Mouse (Mus musculus) ZHBTc4 (cell line): ENCODE results near the gene Gp1ba.

Experiments used
- DNase-seq: peaks from one replicate; pipeline ENCODE4 v3.0.0-alpha.2; 2011; ENCODE audit warnings: low read depth, low spot score

The Gp1ba gene

GRCm38 (mm10) chr11:70628431-70628830 is 10.5 kb upstream of the Gp1ba start:
- no peak for DNase-seq

- peak; percentile 42 for DNase-seq
Observed at GRCm38 (mm10) chr11:70629557-70629956, 9.4 kb upstream of the Gp1ba start.

GRCm38 (mm10) chr11:70630129-70630528 is 8.8 kb upstream of the Gp1ba start:
- no peak for DNase-seq

GRCm38 (mm10) chr11:70635601-70636000 is 3.3 kb upstream of the Gp1ba start:
- DNase-seq, result no peak

GRCm38 (mm10) chr11:70637764-70638163 is 1.2 kb upstream of the Gp1ba start:
- DNase-seq, result no peak

- no peak for DNase-seq
Observed at GRCm38 (mm10) chr11:70638293-70638692, 629 bp upstream of the Gp1ba start.

DNA sequence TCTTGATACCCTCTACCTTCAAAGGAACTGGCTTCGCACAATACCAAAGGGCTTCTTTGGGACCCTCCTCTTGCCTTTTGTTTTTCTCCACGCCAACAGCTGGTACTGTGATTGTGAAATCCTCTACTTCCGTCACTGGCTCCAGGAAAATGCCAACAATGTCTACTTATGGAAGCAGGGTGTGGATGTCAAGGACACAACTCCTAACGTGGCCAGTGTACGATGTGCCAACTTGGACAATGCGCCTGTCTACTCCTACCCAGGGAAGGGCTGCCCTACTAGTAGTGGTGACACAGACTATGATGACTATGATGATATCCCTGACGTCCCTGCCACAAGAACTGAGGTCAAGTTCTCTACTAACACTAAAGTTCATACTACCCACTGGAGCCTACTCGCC is 1.1 kb downstream of the Gp1ba start:
- DNase-seq, result no peak

- DNase-seq, result no peak
Observed at GRCm38 (mm10) chr11:70641241-70641640, 2.3 kb downstream of the Gp1ba start.

GRCm38 (mm10) chr11:70643051-70643450 is 4.1 kb downstream of the Gp1ba start:
- DNase-seq, result no peak

DNA sequence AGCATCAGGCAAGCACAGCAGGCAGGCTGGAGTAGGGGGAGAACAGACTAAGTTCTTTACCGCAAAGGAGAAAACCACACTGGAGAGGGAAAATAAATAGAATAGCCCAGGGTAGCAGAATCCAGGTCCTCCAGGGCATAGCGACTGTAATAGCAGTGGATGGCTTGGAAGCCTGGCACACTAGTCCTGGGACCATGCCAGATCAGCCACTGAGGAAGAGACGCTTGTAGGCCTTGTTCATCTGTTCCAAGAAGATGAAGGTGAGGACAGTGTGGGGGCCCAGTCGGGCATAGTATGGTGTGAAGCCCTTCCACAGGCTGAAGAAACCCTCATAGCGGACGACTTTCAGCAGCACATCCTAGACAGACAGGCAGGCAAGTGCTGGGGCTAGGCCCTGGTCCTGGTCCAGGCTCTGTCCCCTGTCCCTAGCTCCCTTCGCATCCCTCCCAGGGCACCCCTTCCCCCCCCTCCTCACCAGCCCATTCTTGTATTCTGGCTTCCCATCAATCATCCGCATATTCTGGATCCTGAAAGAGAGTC is 5.7 kb downstream of the Gp1ba start:
- no peak for DNase-seq

- no peak for DNase-seq
Observed at GRCm38 (mm10) chr11:70645461-70646258, 6.7 kb downstream of the Gp1ba start.

DNA sequence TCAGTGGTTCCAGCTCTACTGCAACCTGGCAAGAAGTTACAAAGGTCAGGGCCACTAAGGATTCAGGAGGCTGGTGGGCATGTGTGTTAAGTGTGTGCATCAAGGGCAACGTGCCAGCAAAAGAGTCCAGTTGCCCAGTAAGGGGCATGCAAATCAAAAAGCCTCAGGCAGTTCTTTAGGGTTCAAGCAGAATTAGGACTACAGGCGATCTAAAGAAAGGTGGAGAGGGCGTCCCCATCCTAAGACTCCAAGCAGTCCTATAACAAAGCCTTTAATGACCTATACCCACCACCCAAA is 7.3 kb downstream of the Gp1ba start:
- no peak for DNase-seq

- peak; percentile 100 for DNase-seq
Observed at GRCm38 (mm10) chr11:70646691-70647650, 8.0 kb downstream of the Gp1ba start, which contains the start of the genes Rnf167 and Slc25a11. Gene Rnf167, plus strand, starts transcription at chr11:70647235. Gene Slc25a11, minus strand, starts transcription at chr11:70647479.

DNA sequence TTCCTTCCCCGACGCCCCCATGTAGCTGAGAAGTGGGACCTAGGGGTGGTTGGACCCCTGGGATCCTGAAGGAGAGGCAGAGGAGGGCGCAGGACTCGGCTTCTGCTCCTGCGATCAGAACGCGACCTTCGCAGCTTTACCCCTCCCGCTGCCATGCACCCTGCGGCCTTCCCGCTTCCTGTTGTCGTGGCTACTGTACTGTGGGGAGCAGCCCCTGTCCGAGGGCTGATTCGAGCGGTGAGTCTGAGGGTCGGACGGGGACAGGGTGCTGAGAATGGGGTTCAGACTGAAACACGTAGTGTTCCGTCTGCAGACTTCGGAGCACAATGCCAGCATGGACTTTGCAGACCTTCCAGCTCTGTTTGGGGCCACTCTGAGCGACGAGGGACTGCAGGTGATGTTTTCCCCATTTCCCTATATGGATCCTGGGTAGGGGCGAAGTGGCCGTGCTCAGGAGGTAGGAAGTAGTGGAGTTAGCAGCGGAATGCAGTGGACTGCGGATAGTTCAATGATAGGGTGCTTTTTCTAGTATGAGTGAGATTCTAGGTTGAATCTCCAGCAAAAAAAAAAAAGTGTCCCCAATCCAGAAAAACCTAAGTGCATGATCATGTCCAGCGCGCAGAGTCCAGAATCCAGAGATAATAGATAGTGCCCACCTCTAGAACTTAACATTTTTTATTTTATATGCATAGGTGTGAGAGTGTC is 8.9 kb downstream of the Gp1ba start:
- no peak for DNase-seq

DNA sequence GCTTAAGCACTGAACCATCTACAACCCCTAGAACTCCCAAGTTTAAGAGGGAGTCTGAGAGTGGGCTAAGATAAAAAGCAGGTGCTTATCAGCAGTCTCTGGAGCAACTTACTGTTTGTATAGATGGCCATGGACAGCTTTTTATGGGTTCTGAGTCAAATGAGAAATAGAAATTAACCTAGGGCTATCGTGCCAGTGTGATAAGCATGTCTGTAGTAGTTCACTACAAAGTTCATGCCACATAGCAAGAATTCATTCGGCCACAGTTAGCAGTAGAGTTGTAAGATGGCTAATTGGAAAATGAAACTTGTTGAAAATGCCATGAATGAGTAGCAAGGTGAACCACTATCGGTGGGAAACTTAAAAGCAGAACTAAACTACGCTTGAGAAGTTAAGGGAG is 9.6 kb downstream of the Gp1ba start:
- no peak for DNase-seq

DNA sequence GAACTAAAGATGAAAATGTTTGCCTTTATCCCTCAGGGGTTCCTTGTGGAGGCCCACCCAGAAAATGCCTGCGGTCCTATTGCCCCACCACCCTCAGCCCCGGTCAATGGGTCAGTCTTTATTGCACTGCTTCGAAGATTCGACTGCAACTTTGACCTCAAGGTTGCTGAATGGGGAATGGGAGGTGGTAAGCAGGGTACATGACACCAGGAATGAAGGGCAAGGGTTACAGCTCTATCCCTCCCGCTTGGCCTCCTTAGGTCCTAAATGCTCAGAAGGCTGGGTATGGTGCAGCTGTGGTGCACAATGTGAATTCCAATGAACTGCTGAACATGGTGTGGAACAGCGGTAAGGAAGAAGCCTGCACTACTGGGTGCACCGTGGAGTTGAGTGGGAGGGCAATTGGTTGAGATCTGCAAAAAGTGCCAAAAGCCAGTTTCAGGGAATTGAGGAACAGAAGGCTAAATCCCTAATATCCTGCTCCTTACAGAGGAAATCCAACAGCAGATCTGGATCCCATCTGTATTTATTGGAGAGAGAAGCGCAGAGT is 10.3 kb downstream of the Gp1ba start:
- no peak for DNase-seq

- DNase-seq, result no peak
Observed at GRCm38 (mm10) chr11:70650322-70651175, 11.6 kb downstream of the Gp1ba start.

- no peak for DNase-seq
Observed at GRCm38 (mm10) chr11:70651391-70651790, 12.5 kb downstream of the Gp1ba start.

DNA sequence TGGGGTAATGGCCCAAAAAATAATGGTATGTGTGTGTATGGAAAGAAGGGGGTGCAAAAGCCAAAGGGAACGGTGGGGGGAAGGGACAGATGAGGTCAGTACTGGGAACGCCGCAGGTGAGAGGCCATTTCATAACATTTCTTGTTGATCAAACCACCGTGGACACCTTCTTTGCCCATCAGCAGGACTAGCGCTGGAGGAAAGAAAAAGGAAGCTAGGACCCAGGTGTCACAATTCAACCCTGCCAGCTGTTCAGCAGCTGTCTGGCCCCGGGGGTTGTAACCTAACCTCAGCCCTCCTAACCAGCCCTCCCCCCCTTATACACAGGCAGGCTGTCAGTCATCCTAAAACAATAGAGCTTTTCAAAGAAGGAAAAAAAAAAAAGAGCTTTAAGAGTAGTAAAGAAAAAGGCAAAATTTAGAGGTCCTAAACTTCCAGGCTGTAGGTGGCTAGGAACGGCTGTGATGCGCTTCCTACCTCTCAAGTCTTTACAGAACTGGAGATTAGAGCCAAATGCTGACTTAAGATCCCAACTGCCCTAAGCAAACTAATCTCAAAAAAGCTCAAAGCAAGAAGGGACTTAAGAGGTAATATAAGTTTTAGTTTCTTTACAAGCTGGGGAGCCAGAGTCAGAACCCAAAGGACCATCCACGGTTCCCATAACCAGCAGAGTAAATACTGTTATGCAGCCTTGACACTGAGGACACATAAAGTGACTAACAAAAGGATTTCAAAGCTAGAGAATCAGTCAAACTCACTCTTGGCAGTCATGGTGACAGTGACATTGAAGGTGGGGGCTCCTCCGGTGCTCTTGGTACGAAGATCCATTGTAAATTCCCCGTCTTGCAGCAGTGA is 13.3 kb downstream of the Gp1ba start:
- peak; percentile 40 for DNase-seq
